14 mouse cellular contexts compared by ENCODE assay signal in genomic region chr3:137367826-137368325, GRCm38 (mm10). TPM values are rescaled to one million over a fixed set of nuclear protein-coding genes. Genes with fewer than 3 reads are reported as not detected.
DNase-seq lines count a peak whose midpoint lies in the region; ATAC-seq and TF ChIP-seq lines count a peak whose summit lies in the region.
"Had no signal": no experiment of that assay in that cellular context is flagged by ENCODE, and none has a peak within 500 bp of the region (broad histone marks: within the 10 kb centered on the region; RNA-seq: fewer than 3 reads in every experiment).

No protein-coding gene starts in this region.

- H3K9ac ChIP-seq in lung, embryonic 14.5 days: no peak overlapping the region
- no peak overlapping the region for H3K9ac ChIP-seq in midbrain, embryonic 14.5 days (replicated peaks; ENCODE audit: low read length)
- H3K9ac ChIP-seq: heart, embryonic 12.5 days; neural tube, embryonic 15.5 days had no signal

- DNase-seq in lung, embryonic 14.5 days: peak; percentile 40
- DNase-seq in lung, adult 18-20 months: no peak
- peak; percentile 98 for DNase-seq in cerebellum, adult 18-20 months
- peak; percentile 38 for DNase-seq in midbrain, embryonic 14.5 days
- DNase-seq in thymus, postnatal 10 days (ENCODE audit: low spot score in 2 of 2): no peak
- no peak for DNase-seq in Muller cell, postnatal 12 days (ENCODE audit: inconsistent ontology term)

- no peak for TF ChIP-seq POLR2A in cortical plate, adult 2 months (IDR thresholded peaks at IDR 0.05; ENCODE audit: extremely low read depth, insufficient read depth, low read length)

- TF ChIP-seq CTCF in lung, embryonic 14.5 days (IDR thresholded peaks at IDR 0.05; ENCODE audit: low read depth): no peak
- TF ChIP-seq CTCF in cortical plate, adult 2 months (IDR thresholded peaks at IDR 0.05; ENCODE audit: extremely low read depth, insufficient read depth, low read length): no peak

- no peak overlapping the region for H3K4me3 ChIP-seq in lung, embryonic 14.5 days (ENCODE audit: low read depth, low read length)
- H3K4me3 ChIP-seq in cortical plate, adult 2 months (ENCODE audit: insufficient read depth, low read length): no peak overlapping the region
- H3K4me3 ChIP-seq in midbrain, embryonic 14.5 days (replicated peaks; ENCODE audit: low read depth, low read length): no peak overlapping the region
- H3K4me3 ChIP-seq: heart, embryonic 12.5 days; left cerebral cortex, adult 2 months; megakaryocyte, embryonic 14.5 days; neural tube, embryonic 15.5 days had no signal

- H3K27ac ChIP-seq in lung, embryonic 14.5 days (ENCODE audit: low read depth): no peak overlapping the region
- H3K27ac ChIP-seq in cortical plate, adult 2 months (ENCODE audit: insufficient read depth, low read length): peak overlapping the region; percentile 45; the same call in 1 of the 2 replicates
- H3K27ac ChIP-seq in midbrain, embryonic 14.5 days (replicated peaks; ENCODE audit: low read depth, low read length): no peak overlapping the region
- H3K27ac ChIP-seq: left cerebral cortex, adult 2 months; neural tube, embryonic 15.5 days had no signal

- H3K4me2 ChIP-seq in lung, embryonic 14.5 days: no peak overlapping the region
- no peak overlapping the region for H3K4me2 ChIP-seq in midbrain, embryonic 14.5 days (ENCODE audit: low read length)
- H3K4me2 ChIP-seq: heart, embryonic 12.5 days; liver, embryonic 11.5 days; neural tube, embryonic 15.5 days had no signal

- no peaks in the 10 kb centered on the region for H3K36me3 ChIP-seq in lung, embryonic 14.5 days (ENCODE audit: insufficient read depth)
- no peaks in the 10 kb centered on the region for H3K36me3 ChIP-seq in midbrain, embryonic 14.5 days (ENCODE audit: control insufficient read depth, insufficient read depth, low read length)
- H3K36me3 ChIP-seq: heart, embryonic 12.5 days; neural tube, embryonic 15.5 days had no signal

- H3K9me3 ChIP-seq in lung, embryonic 14.5 days (ENCODE audit: low read depth, low read length): no peaks in the 10 kb centered on the region
- no peaks in the 10 kb centered on the region for H3K9me3 ChIP-seq in midbrain, embryonic 14.5 days (ENCODE audit: control insufficient read depth, low read length)
- H3K9me3 ChIP-seq: heart, embryonic 12.5 days; megakaryocyte, embryonic 14.5 days; neural tube, embryonic 15.5 days had no signal

- 0 out of 2 replicates have a peak, but pooled peaks cover 3% of the 10 kb centered on the region for H3K4me1 ChIP-seq in lung, embryonic 14.5 days (ENCODE audit: insufficient read depth)
- H3K4me1 ChIP-seq in cortical plate, adult 2 months (ENCODE audit: control insufficient read depth, insufficient read depth, low read length): no peaks in the 10 kb centered on the region
- H3K4me1 ChIP-seq in midbrain, embryonic 14.5 days (ENCODE audit: control insufficient read depth, insufficient read depth, low read length): peaks cover 3% of the 10 kb centered on the region; the same call in 1 of the 2 replicates
- H3K4me1 ChIP-seq: heart, embryonic 12.5 days; megakaryocyte, embryonic 14.5 days; neural tube, embryonic 15.5 days had no signal

- WGBS in lung, embryonic 14.5 days: 65% methylated on average over 3 of the region's 3 CpGs
- 49% methylated on average over 3 of the region's 3 CpGs for WGBS in midbrain, embryonic 14.5 days

- H3K27me3 ChIP-seq in lung, embryonic 14.5 days (ENCODE audit: insufficient read depth, low read length): no peaks in the 10 kb centered on the region
- H3K27me3 ChIP-seq in midbrain, embryonic 14.5 days (ENCODE audit: control insufficient read depth, insufficient read depth, low read length): no peaks in the 10 kb centered on the region
- H3K27me3 ChIP-seq: heart, embryonic 12.5 days; megakaryocyte, embryonic 14.5 days; neural tube, embryonic 15.5 days had no signal

- 0 out of 2 replicates have a peak, but pooled peaks have one; percentile 4 for ATAC-seq in lung, embryonic 14.5 days (ENCODE audit: insufficient read depth)
- no peak for ATAC-seq in midbrain, embryonic 14.5 days (ENCODE audit: low FRiP score, low TSS enrichment)
- ATAC-seq: activated CD4-positive, CD25-positive, alpha-beta regulatory T cell, adult 4 months; intestine, embryonic 16.5 days had no signal

RNA-seq across cellular contexts. Expression of gene Emcn, which starts 27.0 kb away (rescaled TPM):
- polyA plus RNA-seq in lung, embryonic 14.5 days (2014; fragmentation: Nextera tagmentation; extraction: Ambion mirVana): 68.9 and 72.5 TPM in 2 replicates
- polyA plus RNA-seq in cortical plate, adult 2 months (2012; rRNA removed): 14.1 and 16.3 TPM in 2 replicates
- polyA plus RNA-seq in midbrain, embryonic 14.5 days (2014; fragmentation: Nextera tagmentation; extraction: Ambion mirVana): 3.7 and 10.8 TPM in 2 replicates

Comparison
In these comparisons a context has a peak if more than half of its experiments do, and no peak if none do; other contexts are left out.
1. DNase-seq: peak in lung, embryonic 14.5 days (single experiment), cerebellum, adult 18-20 months (2 of 2) and midbrain, embryonic 14.5 days (single experiment); none in lung, adult 18-20 months (0 of 2), thymus, postnatal 10 days (0 of 2) and Muller cell, postnatal 12 days (single experiment).